Mouse (Mus musculus): Measurements from ENCODE around the gene Akap13.
"Not testable (repeated sequence)": the region's sequence is repeated elsewhere in the genome, so short reads cannot be mapped to it uniquely, and the experiment has no call there.

The Akap13 gene

GRCm38 (mm10) chr7:75744528-75744927, 289.2 kb downstream of the Akap13 start:
- in situ Hi-C loops (cut with MboI; ENCODE audit: unreplicated experiment in 2 of 2), result loop anchor here (5.0 to 25.0 kb wide), 4 partner anchors 83 to 1193 kb away; no protein-coding TSS in a partner anchor

GRCm38 (mm10) chr7:75744978-75745638, 289.8 kb downstream of the Akap13 start:
- in situ Hi-C loops (cut with MboI; ENCODE audit: unreplicated experiment in 2 of 2), result loop anchor here (5.0 to 25.0 kb wide), 5 partner anchors 77 to 1192 kb away; no protein-coding TSS in a partner anchor

- in situ Hi-C loops (cut with MboI; ENCODE audit: unreplicated experiment in 2 of 2), result loop anchor here (5.0 to 25.0 kb wide), 2 partner anchors 76 to 1191 kb away; no protein-coding TSS in a partner anchor
These were observed 290.6 kb downstream of the Akap13 start for GRCm38 (mm10) chr7:75745969-75746368.

- in situ Hi-C loops (cut with MboI; ENCODE audit: unreplicated experiment in 2 of 2), result no loop called here
These were observed 295.2 kb downstream of the Akap13 start for GRCm38 (mm10) chr7:75750581-75750980.

- in situ Hi-C loops (cut with MboI; ENCODE audit: unreplicated experiment in 2 of 2), result no loop called here
These were observed 295.9 kb downstream of the Akap13 start for GRCm38 (mm10) chr7:75751161-75751803.

- in situ Hi-C loops (cut with MboI; ENCODE audit: unreplicated experiment in 2 of 2), result no loop called here
These were observed 297.3 kb downstream of the Akap13 start for GRCm38 (mm10) chr7:75752442-75753191.

GRCm38 (mm10) chr7:75753192-75753783, 298.0 kb downstream of the Akap13 start:
- in situ Hi-C loops (cut with MboI; ENCODE audit: unreplicated experiment in 2 of 2), result no loop called here

GRCm38 (mm10) chr7:75754587-75755499, 299.5 kb downstream of the Akap13 start:
- in situ Hi-C loops (cut with MboI; ENCODE audit: unreplicated experiment in 2 of 2), result no loop called here

- in situ Hi-C loops (cut with MboI; ENCODE audit: unreplicated experiment in 2 of 2), result no loop called here
These were observed 300.6 kb downstream of the Akap13 start for GRCm38 (mm10) chr7:75755861-75756449.

GRCm38 (mm10) chr7:75759992-75760514, 304.7 kb downstream of the Akap13 start:
- in situ Hi-C loops (cut with MboI; ENCODE audit: unreplicated experiment in 2 of 2), result no loop called here

GRCm38 (mm10) chr7:75760661-75761319, 305.5 kb downstream of the Akap13 start:
- in situ Hi-C loops (cut with MboI; ENCODE audit: unreplicated experiment in 2 of 2), result not testable (repeated sequence)

- in situ Hi-C loops (cut with MboI; ENCODE audit: unreplicated experiment in 2 of 2), result not testable (repeated sequence)
These were observed 306.9 kb downstream of the Akap13 start for GRCm38 (mm10) chr7:75762225-75762624.

GRCm38 (mm10) chr7:75767080-75767769, 311.9 kb downstream of the Akap13 start:
- in situ Hi-C loops (cut with MboI; ENCODE audit: unreplicated experiment in 2 of 2), result not testable (repeated sequence)

- in situ Hi-C loops (cut with MboI; ENCODE audit: unreplicated experiment in 2 of 2), result no loop called here
These were observed 312.8 kb downstream of the Akap13 start for GRCm38 (mm10) chr7:75768169-75768568.

- in situ Hi-C loops (cut with MboI; ENCODE audit: unreplicated experiment in 2 of 2), result loop anchor here in 1 of 2 experiments (10.0 kb wide), 1 partner anchor 55 kb away; no protein-coding TSS in a partner anchor
These were observed 314.6 kb downstream of the Akap13 start for GRCm38 (mm10) chr7:75769909-75770308.

GRCm38 (mm10) chr7:75774095-75775078, 319.1 kb downstream of the Akap13 start:
- in situ Hi-C loops (cut with MboI; ENCODE audit: unreplicated experiment in 2 of 2), result loop anchor here in 1 of 2 experiments (10.0 to 25.0 kb wide), 2 partner anchors 50 to 688 kb away; no protein-coding TSS in a partner anchor

GRCm38 (mm10) chr7:75778053-75778452, 322.7 kb downstream of the Akap13 start:
- in situ Hi-C loops (cut with MboI; ENCODE audit: unreplicated experiment in 2 of 2), result loop anchor here in 1 of 2 experiments (10.0 to 25.0 kb wide), 2 partner anchors 47 to 684 kb away; no protein-coding TSS in a partner anchor

Data from v-Abl transformed pro-B cells (cell line).